Mouse (Mus musculus): ENCODE measurements around the gene Gpr152.

GRCm38 (mm10) chr19:4125741-4126696 is 13.6 kb upstream of the Gpr152 start, which contains the start of gene Aip:
- TF ChIP-seq CTCF (IDR thresholded peaks at IDR 0.05; ENCODE audit: low read depth, low read length), result peak; percentile 58
- no peak for TF ChIP-seq POLR2A (IDR thresholded peaks at IDR 0.05; ENCODE audit: insufficient read depth, low read length)
- TF ChIP-seq EP300 (IDR thresholded peaks at IDR 0.05; ENCODE audit: insufficient read depth, low read depth, low read length), result 0 out of 2 replicates have a peak, but pooled peaks have one; percentile 39

Measured in ES-Bruce4 (cell line).